Mouse (Mus musculus) adipocyte (in vitro differentiated cells): ENCODE measurements at regions not wholly inside any gene's neighbourhood (a gene's known extent, or its start where the extent isn't known, plus 50 kb on each side); places are given as distances from the start of the nearest gene placed in this dataset.

Experiments used
- DNase-seq: peaks from one replicate; pipeline ENCODE4 v3.0.0-alpha.2; 2016; ENCODE audit warnings: low spot score

GRCm38 (mm10) chr12:4542191-4542590, 50.2 kb upstream of the Itsn2 start:
- no peak for DNase-seq

GRCm38 (mm10) chr12:4534252-4534651, 57.3 kb upstream of the Ncoa1 start:
- no peak for DNase-seq

GRCm38 (mm10) chr12:4533710-4534109, 56.7 kb upstream of the Ncoa1 start:
- no peak for DNase-seq

- DNase-seq = no peak
Observed at GRCm38 (mm10) chr12:4532707-4533106, 55.7 kb upstream of the Ncoa1 start.

GRCm38 (mm10) chr12:4527027-4527426, 50.0 kb upstream of the Ncoa1 start:
- DNase-seq = peak; percentile 83
